Mouse (Mus musculus): ENCODE results near the gene Wbp11.

GRCm38 (mm10) chr6:136828681-136829080, 648 bp upstream of the Wbp11 start:
- TF ChIP-seq CTCF (conservative IDR thresholded peaks at IDR 0.05; ENCODE audit: insufficient read depth, insufficient read length, low read depth, low read length) (no peak), POLR2A (IDR thresholded peaks at IDR 0.05; ENCODE audit: low read depth, low read length) (no peak)

Measured in kidney, adult 2 months (tissue).